Mouse (Mus musculus): ENCODE results near the gene Megf11. TPM values are rescaled to one million over a fixed set of nuclear protein-coding genes. Genes with fewer than 3 reads are reported as not detected.

The Megf11 gene
- total RNA-seq, 1 experiment from 2014 or later, result 0.97 TPM

DNA sequence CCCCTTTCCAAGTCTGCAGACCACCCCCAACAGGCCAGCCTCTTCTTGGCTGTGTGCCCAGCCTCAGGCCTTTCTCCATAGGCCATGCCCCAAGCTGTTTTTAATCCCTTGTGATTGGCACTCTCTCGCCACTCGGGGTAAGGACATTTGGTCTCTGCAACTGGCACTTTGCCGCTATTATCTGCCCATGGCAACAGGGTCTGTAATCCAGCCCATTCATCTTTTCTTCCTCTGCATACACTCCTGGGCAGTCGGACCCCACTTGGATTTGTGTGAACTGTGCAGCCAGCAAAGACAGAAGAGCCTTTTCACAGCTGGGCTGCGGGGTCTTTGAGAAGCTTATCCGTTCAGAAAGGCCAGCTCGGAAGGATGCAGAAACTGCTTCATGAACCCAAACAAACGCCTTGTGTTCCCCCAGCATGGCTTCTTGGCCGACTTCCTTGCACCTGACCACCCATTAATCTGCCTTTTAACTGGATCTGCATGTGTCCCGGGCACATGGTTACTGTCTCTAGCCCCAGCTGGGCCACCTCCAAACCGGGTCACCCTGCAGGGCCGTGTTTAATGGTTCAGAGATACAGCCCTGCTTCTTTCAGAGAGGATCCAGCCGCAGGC lies 220.4 kb downstream of the Megf11 start:
- no peak for DNase-seq

DNA sequence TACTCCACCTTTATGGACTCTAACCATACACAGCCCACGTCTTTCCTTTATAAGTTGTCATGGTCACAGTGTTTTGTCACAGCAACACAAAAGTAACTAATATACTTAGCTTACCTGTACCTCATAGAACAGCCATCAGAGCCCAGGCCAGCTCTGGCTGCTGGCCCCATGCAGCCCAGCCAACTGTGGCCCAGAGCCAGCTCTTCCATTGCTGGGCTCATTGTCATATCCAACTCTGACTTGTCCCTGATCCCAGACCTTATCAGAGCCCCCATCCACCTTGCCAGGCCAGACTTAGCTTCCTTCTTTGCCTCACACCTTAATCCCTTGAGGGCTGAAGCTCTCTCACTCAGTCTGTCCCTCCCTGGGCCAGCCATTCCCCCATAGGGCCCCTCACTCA lies 221.6 kb downstream of the Megf11 start:
- DNase-seq, result no peak

DNA sequence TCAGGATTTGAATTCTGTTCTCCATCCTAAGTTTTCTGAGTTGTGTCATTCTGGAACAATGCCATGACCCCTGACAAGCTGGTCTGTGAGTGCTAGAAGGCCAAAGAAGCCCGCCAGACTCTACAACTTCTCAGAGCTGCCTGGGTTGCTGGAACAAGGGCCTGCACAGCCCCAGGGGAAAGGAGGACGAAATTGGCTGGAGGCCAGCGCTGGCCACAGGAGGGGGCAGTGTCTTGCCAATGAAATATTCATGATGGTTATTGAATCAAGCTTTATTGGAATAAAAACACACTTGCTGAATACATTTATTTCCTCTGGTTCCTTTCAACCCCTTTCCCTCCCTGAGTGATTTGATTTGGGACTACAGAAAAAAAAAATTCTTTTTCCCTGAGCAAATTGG lies 224.1 kb downstream of the Megf11 start:
- DNase-seq, result peak; percentile 21

DNA sequence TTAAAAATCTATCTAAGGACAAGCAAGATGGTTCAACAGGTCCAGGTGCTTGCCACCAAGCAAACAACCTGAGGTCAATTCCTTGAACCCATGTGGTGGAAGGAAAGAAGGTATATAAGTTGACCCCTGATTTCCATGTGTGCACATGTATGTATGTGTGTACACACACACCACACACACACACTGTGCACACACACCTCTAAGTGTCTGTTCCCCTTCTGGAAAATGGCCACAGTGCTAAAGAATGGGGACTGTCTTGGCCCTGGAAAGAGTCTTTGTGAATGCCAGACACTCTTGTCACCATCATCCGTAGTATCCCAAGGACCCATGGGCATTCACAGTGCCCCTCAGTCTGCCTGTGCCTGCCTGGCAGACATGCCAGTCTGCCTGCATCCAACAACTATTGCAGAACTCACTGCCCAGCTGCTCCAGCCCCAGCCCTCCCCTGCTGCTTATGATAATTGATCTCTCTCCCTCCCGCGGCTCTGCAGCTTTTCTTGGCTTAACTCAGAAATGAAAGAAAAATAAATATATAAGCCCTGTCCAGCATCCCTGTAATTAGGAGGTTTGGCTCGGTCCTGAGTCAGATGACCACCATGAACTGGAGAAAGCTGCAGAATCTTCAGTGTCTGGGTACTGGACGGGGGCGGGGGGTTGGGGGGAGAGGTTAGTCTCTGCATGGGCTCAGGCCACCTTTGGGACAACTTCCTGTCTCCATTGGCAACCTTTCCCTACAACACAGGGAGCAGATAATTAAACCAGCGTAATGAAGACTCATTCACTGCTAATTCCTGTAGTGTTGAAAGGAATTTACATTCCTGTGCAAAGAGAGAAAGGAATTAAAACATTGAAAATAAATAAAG lies 226.9 kb downstream of the Megf11 start:
- no peak for DNase-seq

DNA sequence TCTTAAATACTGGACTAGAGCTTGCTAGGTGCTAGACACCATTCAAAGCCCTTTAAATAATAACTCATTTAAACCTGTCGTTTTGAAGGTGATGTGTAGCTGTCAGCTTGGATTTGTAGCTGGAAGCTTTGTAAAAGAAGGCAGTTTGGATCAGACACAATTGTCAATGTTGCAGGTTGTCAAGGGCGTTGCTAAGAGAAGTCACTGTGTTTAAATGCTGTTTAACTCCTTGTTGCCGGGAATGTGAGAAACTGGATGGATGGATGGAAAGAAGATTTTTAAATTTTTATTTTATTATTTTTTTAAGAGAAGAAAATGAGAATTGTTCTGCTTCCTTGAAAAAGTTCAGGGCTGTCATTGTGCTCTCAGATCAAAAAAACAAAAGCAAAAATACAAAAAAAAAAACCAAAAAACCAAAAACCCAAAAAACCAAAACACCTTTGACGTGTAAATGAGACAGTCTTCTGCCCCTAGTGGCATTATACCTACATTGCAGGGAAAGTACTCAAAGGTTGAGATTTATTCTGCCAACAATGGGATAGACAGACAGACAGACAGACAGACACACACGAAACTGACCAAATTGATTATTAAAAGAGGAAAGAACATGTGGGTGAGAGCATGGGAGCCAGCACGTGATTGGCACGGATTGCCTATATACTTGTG lies 227.7 kb downstream of the Megf11 start:
- no peak for DNase-seq

DNA sequence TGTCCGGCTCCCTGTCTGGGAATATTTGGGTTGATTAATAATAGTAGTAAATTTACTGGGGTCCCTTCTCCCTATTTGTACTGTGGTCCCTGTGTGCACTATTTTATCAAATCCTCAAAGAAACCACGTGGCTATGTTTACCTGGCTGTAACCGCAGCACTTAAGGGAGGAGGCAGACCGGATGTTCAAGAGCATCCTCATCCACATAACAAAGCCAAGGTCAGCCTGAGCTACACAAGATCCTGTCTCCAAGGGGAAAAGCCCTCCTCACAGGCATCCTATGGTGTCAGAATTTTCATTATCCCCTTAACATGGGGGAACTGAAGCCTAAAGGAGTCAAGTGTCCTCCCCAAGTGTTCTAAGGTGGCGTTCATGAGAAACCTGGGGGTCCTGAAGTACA lies 232.0 kb downstream of the Megf11 start:
- no peak for DNase-seq

DNA sequence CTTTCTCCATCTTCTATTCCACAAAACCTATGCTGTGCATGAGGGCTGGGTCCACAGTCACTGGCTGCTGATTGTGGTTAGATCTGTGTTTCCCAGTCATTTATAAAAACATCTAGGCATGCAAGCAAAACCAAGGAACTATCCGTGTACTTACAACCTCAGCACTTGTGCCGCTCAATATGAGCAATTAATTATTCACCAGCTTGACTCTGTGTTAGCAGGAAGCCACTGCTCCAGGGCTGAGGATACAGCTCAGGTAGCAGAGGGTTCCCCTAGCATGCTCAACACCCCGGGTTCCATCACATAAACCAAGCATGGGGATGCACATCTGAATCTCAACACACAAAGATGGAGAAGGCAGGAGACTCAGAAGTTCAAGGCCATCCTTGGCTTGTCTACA lies 233.0 kb downstream of the Megf11 start:
- DNase-seq, result no peak

DNA sequence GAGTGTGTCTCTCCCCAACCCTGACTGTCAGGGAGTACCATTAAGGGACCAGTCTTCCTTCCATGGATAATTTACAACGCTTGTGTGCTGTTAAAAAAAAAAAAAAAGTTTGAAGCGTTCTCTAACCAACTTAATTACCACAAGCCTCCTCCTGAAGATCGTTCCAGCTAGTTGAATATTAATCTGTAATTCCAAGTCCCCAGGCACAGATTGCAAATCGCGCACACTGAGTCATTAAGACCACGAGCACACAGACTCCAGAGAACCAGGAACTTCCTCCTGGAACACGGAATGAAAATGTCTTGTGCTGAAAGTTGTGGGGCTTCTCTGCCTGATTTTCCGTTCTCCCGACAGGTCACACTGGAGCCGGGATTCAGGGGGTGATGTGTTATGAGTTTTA lies 234.0 kb downstream of the Megf11 start:
- no peak for DNase-seq

DNA sequence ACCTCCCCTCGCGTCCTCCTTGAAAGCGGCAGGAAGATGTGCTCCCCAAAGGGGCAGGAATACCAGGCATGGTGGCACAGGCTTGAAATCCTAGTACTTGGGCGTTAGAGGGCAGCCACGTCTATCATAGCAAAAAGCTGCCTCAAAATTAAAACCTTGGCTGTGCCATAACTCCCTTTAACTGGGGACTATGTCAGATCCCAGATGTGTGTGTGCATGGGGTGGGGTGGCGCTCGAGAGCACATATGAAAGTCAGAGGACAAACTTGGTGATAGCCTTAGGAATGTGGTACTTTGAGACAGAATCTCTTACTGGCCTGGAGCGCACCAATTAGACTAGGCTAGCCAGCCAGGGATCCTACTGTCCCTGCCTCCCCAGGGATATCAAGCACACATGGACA lies 235.2 kb downstream of the Megf11 start:
- DNase-seq, result no peak

DNA sequence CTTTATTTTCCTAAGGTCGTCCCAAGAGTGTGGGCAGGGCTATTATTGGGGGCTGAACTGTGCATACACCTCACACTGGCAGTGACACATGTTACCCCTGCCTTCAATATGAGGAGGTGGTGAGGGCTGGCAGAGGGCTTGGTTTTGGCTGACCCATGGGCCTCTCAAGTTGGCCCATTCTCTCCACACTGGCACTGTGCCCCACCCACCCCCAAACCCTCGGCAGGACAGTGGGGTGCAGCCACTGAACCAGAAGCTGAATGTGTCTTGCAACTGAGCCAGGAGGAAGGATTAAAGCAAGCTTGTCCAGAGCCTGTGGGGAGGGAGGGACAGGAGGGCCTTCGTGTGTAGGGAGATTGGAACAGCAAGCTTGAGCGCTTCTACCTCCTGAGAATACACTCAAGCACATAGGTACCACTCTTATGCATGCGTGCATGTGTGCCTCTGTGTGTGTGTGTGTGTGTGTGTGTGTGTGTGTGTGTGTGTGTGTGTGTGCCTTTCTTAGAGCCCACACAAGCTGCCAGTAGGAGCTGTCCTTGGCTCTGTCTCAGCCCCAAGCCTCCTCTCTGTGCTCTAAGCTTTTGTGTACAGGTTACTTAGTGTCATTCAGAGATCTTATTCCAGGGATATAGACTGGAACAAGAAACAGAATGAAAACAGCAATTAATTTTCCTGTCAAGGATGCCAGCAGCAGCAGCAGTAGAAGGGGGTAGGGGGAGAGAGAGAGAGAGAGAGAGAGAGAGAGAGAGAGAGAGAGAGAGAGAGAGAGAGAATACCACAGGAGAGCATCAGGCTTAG lies 236.3 kb downstream of the Megf11 start:
- DNase-seq, result no peak

DNA sequence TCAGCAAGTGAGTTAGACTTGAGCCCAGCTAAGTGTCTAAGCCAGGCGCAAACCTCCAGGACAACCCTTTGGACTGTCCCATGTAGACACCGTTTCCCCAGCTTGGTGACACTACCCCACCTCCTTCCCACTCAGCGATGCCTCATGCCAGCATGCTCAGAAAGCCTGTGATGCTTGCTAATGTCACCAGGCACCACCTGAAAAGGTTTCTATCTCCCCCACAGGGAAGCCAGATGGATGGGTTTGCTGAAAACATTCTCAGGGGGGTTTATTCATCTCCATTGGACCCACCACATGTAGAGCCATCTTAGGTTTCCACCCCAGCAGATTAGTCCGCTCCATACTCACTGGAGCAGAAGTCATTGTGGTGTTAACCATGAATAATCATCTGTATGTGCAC lies 237.9 kb downstream of the Megf11 start:
- DNase-seq, result no peak

DNA sequence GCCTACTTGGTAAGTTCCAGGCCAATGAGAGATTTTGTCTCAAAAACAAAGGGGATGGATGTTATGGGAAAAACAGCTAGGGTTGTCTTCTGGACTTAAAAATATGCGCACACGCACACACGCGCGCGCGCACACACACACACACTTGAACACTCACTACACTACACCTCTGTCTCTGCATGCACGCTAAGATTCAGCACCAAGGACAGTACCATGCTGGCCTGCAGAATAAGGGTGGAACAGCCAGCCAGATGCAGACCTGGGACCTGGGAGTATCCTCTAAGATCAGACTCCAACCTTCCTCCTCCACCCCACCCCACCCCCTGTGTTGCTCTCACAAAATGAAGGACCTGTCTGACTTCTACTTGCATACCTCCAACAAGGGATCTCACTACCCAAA lies 239.1 kb downstream of the Megf11 start:
- DNase-seq, result peak; percentile 47

DNA sequence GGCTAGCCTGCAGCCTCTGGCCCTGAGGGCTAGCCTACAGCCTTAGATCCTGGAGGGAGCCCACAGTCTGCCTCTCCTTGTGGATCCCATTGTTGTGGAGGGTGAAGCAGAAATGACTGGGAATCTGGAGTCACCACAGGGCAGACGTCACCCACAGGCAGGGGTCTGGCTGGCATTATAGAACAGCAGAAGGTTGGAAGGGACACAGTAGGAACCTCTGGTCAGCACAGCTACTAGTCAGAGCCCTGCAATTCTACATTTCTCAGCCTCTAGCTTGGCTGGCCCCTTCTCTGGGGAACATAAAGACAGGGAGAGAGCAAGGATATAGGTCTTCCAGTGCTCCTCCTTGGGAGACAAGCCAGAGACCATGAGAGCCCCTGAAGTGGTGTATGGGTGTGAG lies 244.4 kb downstream of the Megf11 start:
- no peak for DNase-seq

DNA sequence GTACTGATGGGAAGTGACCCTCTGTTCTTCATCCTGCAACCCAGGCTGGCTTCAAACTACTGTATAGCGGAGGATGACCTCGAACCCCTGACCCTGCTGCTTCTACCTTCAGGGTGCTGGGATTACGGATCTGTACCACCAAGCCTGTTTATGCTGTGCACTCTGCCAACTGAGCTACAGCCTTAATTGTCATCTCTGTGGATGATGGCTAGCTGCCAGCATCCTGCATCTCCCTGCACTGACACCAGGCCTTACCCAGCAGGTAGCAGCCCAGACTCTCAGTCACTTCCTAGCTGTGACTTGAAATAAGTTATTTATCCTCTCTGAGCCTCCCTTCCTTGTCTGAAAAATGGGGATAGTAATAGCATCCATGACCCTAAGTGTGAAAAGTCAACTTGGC lies 247.7 kb downstream of the Megf11 start:
- no peak for DNase-seq

DNA sequence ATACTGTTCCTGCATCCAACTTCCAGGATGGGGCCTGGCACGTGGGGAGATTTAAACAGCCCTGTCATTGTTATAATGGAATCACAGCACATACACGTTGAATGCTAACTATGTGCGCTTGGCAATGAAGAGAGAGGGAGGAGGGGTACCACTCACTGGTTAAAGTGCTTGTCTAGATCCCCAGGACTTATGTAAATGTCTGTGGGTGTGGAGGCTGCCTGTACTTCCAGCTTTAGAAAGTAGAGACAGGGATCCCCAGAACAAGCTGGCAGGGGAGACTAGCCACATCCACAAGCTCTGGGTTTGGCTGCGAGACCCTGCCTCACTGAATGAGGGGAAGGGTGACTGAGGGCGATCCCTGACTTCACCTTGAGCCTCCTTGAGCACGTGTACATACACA lies 250.7 kb downstream of the Megf11 start:
- no peak for DNase-seq

DNA sequence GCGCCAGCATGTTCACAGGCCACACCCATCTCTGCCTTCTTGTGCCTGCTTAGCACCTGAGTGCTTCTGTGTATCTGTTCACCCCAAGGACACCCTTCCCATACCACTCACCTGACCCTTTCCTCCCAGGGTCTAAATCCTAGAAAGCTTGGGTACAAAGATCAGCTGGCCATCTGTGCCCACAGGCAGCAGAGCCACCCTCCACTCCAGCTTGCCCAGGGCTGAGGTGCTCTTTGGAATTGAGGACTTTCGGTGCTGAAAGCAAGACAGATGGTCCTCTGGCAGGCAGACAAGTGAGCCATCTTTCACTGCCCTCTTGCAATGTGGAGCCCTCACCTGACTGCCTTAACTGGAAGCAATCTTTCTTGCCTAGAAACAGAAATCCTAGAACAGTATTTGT lies 251.5 kb downstream of the Megf11 start:
- no peak for DNase-seq

DNA sequence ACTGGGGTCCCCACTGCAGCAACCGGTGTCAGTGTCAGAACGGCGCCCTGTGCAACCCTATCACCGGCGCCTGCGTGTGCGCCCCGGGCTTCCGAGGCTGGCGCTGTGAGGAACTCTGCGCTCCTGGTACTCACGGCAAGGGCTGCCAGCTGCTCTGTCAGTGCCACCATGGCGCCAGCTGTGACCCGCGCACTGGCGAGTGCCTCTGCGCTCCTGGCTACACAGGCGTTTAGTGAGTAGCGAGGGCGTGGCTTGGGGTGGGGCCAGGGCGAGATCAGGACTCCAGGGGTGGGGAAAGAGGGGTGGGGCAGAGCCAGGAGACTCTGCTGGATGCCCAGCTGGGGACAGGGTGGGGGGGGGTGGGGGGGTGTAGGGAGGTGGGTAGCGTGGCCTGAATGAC lies 252.8 kb downstream of the Megf11 start:
- peak; percentile 38 for DNase-seq

DNA sequence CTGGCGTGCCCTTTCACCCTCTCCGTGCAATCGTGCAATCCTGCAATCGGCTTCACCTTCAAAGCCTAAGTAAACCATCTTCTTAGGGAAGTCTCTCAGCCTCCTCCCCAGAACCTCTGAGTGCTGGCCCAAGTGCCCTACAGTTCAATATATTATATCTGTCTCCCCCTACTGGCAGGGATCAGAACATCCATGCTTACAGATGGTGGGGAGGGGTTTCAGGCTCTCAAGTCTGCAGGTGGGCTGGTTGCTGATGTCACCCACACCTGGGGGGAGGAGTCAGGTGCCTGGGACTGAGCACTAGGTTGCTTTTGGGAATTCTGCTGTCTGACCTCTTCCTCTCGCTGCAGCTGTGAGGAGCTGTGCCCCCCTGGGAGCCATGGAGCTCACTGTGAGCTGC lies 254.2 kb downstream of the Megf11 start:
- peak; percentile 4 for DNase-seq

DNA sequence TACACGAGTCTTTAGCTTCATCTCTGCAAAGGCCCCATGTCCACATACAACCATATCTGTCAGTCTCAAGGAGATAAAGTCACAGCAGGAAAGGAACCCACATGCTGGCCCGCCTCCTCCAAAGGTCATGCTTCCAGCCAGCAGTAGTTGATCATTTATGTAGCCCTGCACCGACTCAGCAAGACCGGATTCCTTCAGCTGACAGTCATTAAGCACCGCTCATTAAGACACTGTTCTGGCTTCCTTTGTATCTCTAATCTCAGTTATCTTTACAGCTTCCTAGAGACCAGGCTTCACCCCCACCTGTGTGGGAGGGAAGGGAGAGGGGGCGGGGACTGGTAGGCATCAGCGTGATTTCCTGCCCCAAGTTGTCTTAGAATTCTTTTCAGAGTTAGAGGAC lies 258.7 kb downstream of the Megf11 start:
- no peak for DNase-seq

DNA sequence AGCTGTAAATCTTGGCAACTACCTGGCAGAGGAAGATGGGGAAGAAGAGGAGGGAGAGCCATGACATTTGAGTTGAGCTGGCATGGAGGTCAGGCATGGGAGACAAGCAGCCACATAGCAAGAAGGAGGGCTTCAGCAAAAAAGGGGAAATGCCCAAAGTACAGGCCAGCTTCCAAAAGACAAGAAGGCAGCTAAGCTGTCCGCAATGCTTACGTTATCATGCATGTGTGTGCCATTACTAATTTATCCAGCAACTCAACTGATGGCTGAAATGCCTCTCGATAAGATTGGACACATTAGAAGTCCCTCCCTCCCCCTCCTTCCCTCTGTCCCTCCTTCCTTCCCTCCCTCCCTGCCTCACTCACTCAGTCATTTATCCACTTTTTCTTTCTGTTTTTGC lies 260.0 kb downstream of the Megf11 start:
- no peak for DNase-seq

DNA sequence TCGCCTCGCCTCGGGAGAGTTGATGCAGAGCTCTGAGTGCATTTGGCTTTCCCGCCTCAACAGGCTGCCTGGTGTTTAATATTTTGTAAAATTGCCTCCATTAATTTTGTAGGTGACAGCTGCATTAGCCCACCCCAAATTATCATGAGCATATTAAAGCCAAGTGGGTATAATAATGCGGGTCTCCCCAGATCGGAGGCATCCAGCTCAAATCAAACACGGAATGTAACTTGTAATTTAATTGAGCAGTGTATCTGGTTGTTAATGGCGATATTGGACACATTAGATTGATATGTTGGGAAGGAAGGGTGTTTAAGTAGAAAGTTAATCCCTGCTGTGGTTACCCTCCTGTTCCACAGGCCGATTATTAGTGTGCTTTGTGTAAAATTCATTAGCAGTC lies 264.0 kb downstream of the Megf11 start:
- no peak for DNase-seq

DNA sequence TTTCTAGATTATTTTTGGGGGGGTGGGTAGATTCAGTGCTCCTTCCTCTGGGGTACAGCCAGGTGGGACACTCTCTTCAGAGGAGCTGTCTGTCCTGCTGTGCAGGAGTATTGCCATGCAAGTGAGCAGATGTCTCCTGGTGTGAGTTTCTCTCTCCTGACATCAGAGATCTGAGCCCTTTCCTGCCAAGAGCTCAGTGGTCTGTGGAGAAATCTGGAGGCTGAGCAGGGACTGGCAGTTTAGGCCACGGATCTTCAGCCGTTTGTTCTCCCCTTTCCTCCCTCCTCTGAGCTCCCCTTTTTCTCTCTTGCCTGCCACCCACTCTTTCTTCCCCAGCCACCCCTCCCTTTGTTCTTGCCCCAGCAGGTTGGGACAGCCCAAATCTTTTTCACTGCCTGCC lies 264.5 kb downstream of the Megf11 start:
- DNase-seq, result no peak

DNA sequence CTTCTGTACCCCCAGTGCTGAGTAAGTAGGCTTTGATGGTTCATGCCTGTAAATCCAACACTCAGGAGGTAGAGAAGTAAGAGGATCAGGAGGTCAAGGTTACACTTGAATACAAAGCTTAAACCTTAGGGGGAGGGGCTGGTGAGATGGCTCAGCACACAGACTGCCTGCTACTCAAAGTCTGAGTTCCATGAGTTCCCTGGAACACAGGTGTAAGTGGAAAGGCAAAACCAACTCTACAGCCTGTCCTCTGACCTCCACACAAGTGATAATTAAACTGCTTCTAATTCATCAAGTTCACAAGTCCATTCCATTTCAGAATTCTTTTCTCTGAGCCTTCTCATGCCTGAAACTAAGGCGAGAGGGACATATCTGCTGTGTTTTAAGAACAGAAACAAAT lies 265.8 kb downstream of the Megf11 start:
- no peak for DNase-seq
